Mouse (Mus musculus) skeletal muscle tissue, adult 2 months (tissue): Measurements from ENCODE around the gene Ccdc17.

Experiments
- DNase-seq: peaks from one replicate; pipeline ENCODE4 v3.0.0-alpha.2; 2012; ENCODE audit warnings: low read depth, low spot score

Ccdc17 gene

GRCm38 (mm10) chr4:116596379-116596778, at the start of gene Ccdc17:
Gene Ccdc17, plus strand, starts transcription at chr4:116596654.
- DNase-seq = no peak

- DNase-seq = no peak
These were observed 46.0 kb upstream of the Ccdc17 start for GRCm38 (mm10) chr4:116550432-116550831.

- DNase-seq = no peak
These were observed 43.4 kb upstream of the Ccdc17 start for GRCm38 (mm10) chr4:116553035-116553434.

- peak; percentile 36 for DNase-seq
These were observed 40.8 kb upstream of the Ccdc17 start, which contains the start of gene Tmem69 for GRCm38 (mm10) chr4:116555413-116556300. Gene Tmem69, minus strand, starts transcription at chr4:116555936.

GRCm38 (mm10) chr4:116556561-116557305, 39.7 kb upstream of the Ccdc17 start:
- peak; percentile 87 for DNase-seq

- DNase-seq = peak; percentile 96
These were observed 38.9 kb upstream of the Ccdc17 start, which contains the start of gene Gpbp1l1 for GRCm38 (mm10) chr4:116557306-116558121. Gene Gpbp1l1, plus strand, starts transcription at chr4:116557658.

- DNase-seq = no peak
These were observed 38.1 kb upstream of the Ccdc17 start for GRCm38 (mm10) chr4:116558151-116558882.

GRCm38 (mm10) chr4:116595793-116596192, 661 bp upstream of the Ccdc17 start:
- DNase-seq = no peak

GRCm38 (mm10) chr4:116596978-116597881, 776 bp downstream of the Ccdc17 start:
- peak; percentile 81 for DNase-seq

GRCm38 (mm10) chr4:116612621-116613020, 16.2 kb downstream of the Ccdc17 start:
- no peak for DNase-seq

- no peak for DNase-seq
These were observed 18.8 kb downstream of the Ccdc17 start for GRCm38 (mm10) chr4:116615237-116615636.

GRCm38 (mm10) chr4:116624831-116625230, 28.4 kb downstream of the Ccdc17 start:
- DNase-seq = no peak

- DNase-seq = peak; percentile 63
These were observed 30.4 kb downstream of the Ccdc17 start for GRCm38 (mm10) chr4:116626658-116627358.

GRCm38 (mm10) chr4:116627359-116627716, 30.9 kb downstream of the Ccdc17 start:
- peak; percentile 88 for DNase-seq

GRCm38 (mm10) chr4:116627722-116628662, 31.5 kb downstream of the Ccdc17 start, which contains the start of gene Nasp:
Gene Nasp, minus strand, starts transcription at chr4:116627941.
- DNase-seq = peak; percentile 89

- no peak for DNase-seq
These were observed 38.7 kb downstream of the Ccdc17 start for GRCm38 (mm10) chr4:116635197-116635596.

GRCm38 (mm10) chr4:116638821-116639220, 42.4 kb downstream of the Ccdc17 start:
- DNase-seq = no peak

GRCm38 (mm10) chr4:116642071-116642470, 45.6 kb downstream of the Ccdc17 start:
- DNase-seq = no peak
